Comparison of ENCODE assay signal across 26 mouse cellular contexts in genomic region chr3:107416541-107417286, GRCm38 (mm10). TPM values are rescaled to one million over a fixed set of nuclear protein-coding genes. Genes with fewer than 3 reads are reported as not detected.
A peak's percentile ranks its signal among the peaks of the same experiment; 100 is the strongest.
DNase-seq lines count a peak whose midpoint lies in the region; ATAC-seq and TF ChIP-seq lines count a peak whose summit lies in the region.
"Had no signal": no experiment of that assay in that cellular context is flagged by ENCODE, and none has a peak within 500 bp of the region (broad histone marks: within the 10 kb centered on the region; RNA-seq: fewer than 3 reads in every experiment).

No protein-coding gene starts in this region.

- H3K36me3 ChIP-seq in lung, embryonic 14.5 days (ENCODE audit: insufficient read depth) = no peaks in the 10 kb centered on the region
- no peaks in the 10 kb centered on the region for H3K36me3 ChIP-seq in lung, postnatal 0 days (ENCODE audit: insufficient read depth, low read length)
- H3K36me3 ChIP-seq: embryonic facial prominence, embryonic 12.5 days; embryonic facial prominence, embryonic 15.5 days; hindbrain, embryonic 12.5 days; hindbrain, embryonic 15.5 days had no signal

- H3K9me3 ChIP-seq in lung, embryonic 14.5 days (ENCODE audit: low read depth, low read length) = no peaks in the 10 kb centered on the region
- no peaks in the 10 kb centered on the region for H3K9me3 ChIP-seq in lung, postnatal 0 days (ENCODE audit: low read length)
- H3K9me3 ChIP-seq: embryonic facial prominence, embryonic 12.5 days; embryonic facial prominence, embryonic 15.5 days; hindbrain, embryonic 12.5 days; hindbrain, embryonic 15.5 days had no signal

- ATAC-seq in lung, embryonic 14.5 days (ENCODE audit: insufficient read depth) = peak; percentile 80
- peak; percentile 90 for ATAC-seq in lung, postnatal 0 days
- ATAC-seq in granulocyte monocyte progenitor cell, adult 5-6 weeks (replicated peaks; ENCODE audit: poor library complexity, severe bottlenecking) = no peak
- ATAC-seq: activated CD4-positive, CD25-positive, alpha-beta regulatory T cell, adult 4 months; CD4-positive, CD25-positive, alpha-beta regulatory T cell, adult 4 months; forebrain, embryonic 14.5 days; forebrain, postnatal 0 days had no signal

- no peak overlapping the region for H3K9ac ChIP-seq in lung, embryonic 14.5 days
- no peak overlapping the region for H3K9ac ChIP-seq in lung, postnatal 0 days (replicated peaks; ENCODE audit: low read depth)
- H3K9ac ChIP-seq: embryonic facial prominence, embryonic 12.5 days; embryonic facial prominence, embryonic 15.5 days; forebrain, postnatal 0 days; hindbrain, embryonic 12.5 days; hindbrain, embryonic 15.5 days had no signal

- no peak overlapping the region for H3K27ac ChIP-seq in lung, embryonic 14.5 days (ENCODE audit: low read depth)
- H3K27ac ChIP-seq in lung, postnatal 0 days (ENCODE audit: low read length) = no peak overlapping the region
- H3K27ac ChIP-seq: embryonic facial prominence, embryonic 12.5 days; embryonic facial prominence, embryonic 15.5 days; gastrocnemius, adult 2 months; hindbrain, embryonic 12.5 days; hindbrain, embryonic 15.5 days had no signal

- no peak overlapping the region for H3K4me2 ChIP-seq in lung, embryonic 14.5 days
- no peak overlapping the region for H3K4me2 ChIP-seq in lung, postnatal 0 days (replicated peaks; ENCODE audit: low read depth, low read length)
- H3K4me2 ChIP-seq: embryonic facial prominence, embryonic 12.5 days; embryonic facial prominence, embryonic 15.5 days; heart, embryonic 11.5 days; hindbrain, embryonic 12.5 days; hindbrain, embryonic 15.5 days had no signal

- peak; percentile 72 for TF ChIP-seq EP300 in lung, postnatal 0 days (IDR thresholded peaks at IDR 0.05)

- WGBS in lung, embryonic 14.5 days = 67% methylated on average over 9 of the region's 9 CpGs
- WGBS in lung, postnatal 0 days = 58% methylated on average over 9 of the region's 9 CpGs
- WGBS in lung, adult 2 months = 65% methylated on average over 9 of the region's 9 CpGs

- H3K4me1 ChIP-seq in lung, embryonic 14.5 days (ENCODE audit: insufficient read depth) = no peaks in the 10 kb centered on the region
- no peaks in the 10 kb centered on the region for H3K4me1 ChIP-seq in lung, postnatal 0 days (ENCODE audit: insufficient read depth, low read depth, low read length)
- no peaks in the 10 kb centered on the region for H3K4me1 ChIP-seq in lung, adult 2 months (ENCODE audit: control insufficient read depth, insufficient read depth, low read length)
- H3K4me1 ChIP-seq: embryonic facial prominence, embryonic 12.5 days had no signal

- no peaks in the 10 kb centered on the region for H3K27me3 ChIP-seq in lung, embryonic 14.5 days (ENCODE audit: insufficient read depth, low read length)
- H3K27me3 ChIP-seq in lung, postnatal 0 days (replicated peaks; ENCODE audit: insufficient read depth, low read length) = no peaks in the 10 kb centered on the region
- H3K27me3 ChIP-seq: embryonic facial prominence, embryonic 12.5 days; embryonic facial prominence, embryonic 15.5 days; hindbrain, embryonic 12.5 days; hindbrain, embryonic 15.5 days had no signal

- DNase-seq in lung, embryonic 14.5 days = peak; percentile 52
- DNase-seq in lung, postnatal 10 days = no peak
- peak; percentile 84 for DNase-seq in lung, postnatal 0 days (ENCODE audit: low spot score)
- DNase-seq in lung, adult 2 months = no peak
- DNase-seq in lung, postnatal 36 days = peak; percentile 11
- DNase-seq: adrenal gland, adult 8-10 months; adrenal gland, postnatal 25 days; cerebellum, adult 18-20 months; cerebellum, adult 9-10 months; cerebellum, postnatal 25 days; forebrain, postnatal 0 days; gastrocnemius, adult 2 months; gastrocnemius, postnatal 14 days had no signal

- no peak for TF ChIP-seq POLR2A in lung, adult 2 months (IDR thresholded peaks at IDR 0.05; ENCODE audit: borderline replicate concordance, extremely low read depth, low read depth, low read length)

- no peak overlapping the region for H3K4me3 ChIP-seq in lung, embryonic 14.5 days (ENCODE audit: low read depth, low read length)
- H3K4me3 ChIP-seq in lung, postnatal 0 days (ENCODE audit: low read depth, low read length) = no peak overlapping the region
- no peak overlapping the region for H3K4me3 ChIP-seq in lung, adult 2 months (replicated peaks; ENCODE audit: extremely low read depth, low read depth, low read length)
- H3K4me3 ChIP-seq: embryonic facial prominence, embryonic 12.5 days; embryonic facial prominence, embryonic 15.5 days; gastrocnemius, adult 2 months; hindbrain, embryonic 12.5 days; hindbrain, embryonic 15.5 days had no signal

- no peak for TF ChIP-seq CTCF in lung, embryonic 14.5 days (IDR thresholded peaks at IDR 0.05; ENCODE audit: low read depth)
- TF ChIP-seq CTCF in lung, postnatal 0 days (IDR thresholded peaks at IDR 0.05) = no peak
- no peak for TF ChIP-seq CTCF in lung, adult 2 months (IDR thresholded peaks at IDR 0.05; ENCODE audit: insufficient read depth, low read length)

RNA-seq across cellular contexts. Expression of gene Kcnc4, which starts 42.6 kb away (rescaled TPM):
- 0.07 and 0.18 TPM in 2 replicates for polyA plus RNA-seq in lung, embryonic 14.5 days (2014; fragmentation: Nextera tagmentation; extraction: Ambion mirVana)
- 0.02 TPM in 1 of 2 replicates, not detected in the other for polyA plus RNA-seq in lung, postnatal 0 days (2015; fragmentation: Nextera tagmentation; extraction: Ambion mirVana)
- polyA plus RNA-seq in lung, adult 2 months (2012; rRNA removed) = 0.50 and 1.1 TPM in 2 replicates
- total RNA-seq in granulocyte monocyte progenitor cell, adult 5-6 weeks (2014; fragmentation: Nextera tagmentation) = not detected in 2 replicates
- total RNA-seq in granulocyte monocyte progenitor cell, adult 5-6 weeks (2017) = not detected in 2 replicates
- total RNA-seq: common myeloid progenitor, adult 5-6 weeks; hematopoietic stem cell, adult 5-6 weeks; MEL had no signal
- polyA plus RNA-seq: activated CD4-positive, CD25-positive, alpha-beta regulatory T cell, adult 4 months; C2C12; CD4-positive, CD25-positive, alpha-beta regulatory T cell, adult 4 months had no signal

Comparison
In these comparisons a context has a peak if more than half of its experiments do, and no peak if none do; other contexts are left out.
1. DNase-seq: peak in lung, embryonic 14.5 days (single experiment), lung, postnatal 0 days (single experiment) and lung, postnatal 36 days (single experiment); none in lung, postnatal 10 days (single experiment) and lung, adult 2 months (single experiment).